Mouse (Mus musculus) heart, postnatal 36 days (tissue): ENCODE data around the gene Nr4a2. TPM values are rescaled to one million over a fixed set of nuclear protein-coding genes. Genes with fewer than 3 reads are reported as not detected.
A peak's percentile ranks its signal among the peaks of the same experiment; 100 is the strongest.

ENCODE experiments used
- DNase-seq, 2 experiments: peaks; one replicate each; pipeline ENCODE4 v3.0.0; 2021 to 2022
- intact Hi-C: fragments of 180-260 bp; cut with DNase I; formaldehyde crosslinking; loops from one replicate; pipeline ENCODE4 v1.15.1; 2025
- total RNA-seq, 2 experiments: library from RNA; stranded (reverse); gene quantifications; 2 replicates each; pipeline ENCODE4 v1.2.3; 2021

Nr4a2 gene
- total RNA-seq = 1 to 10 TPM; 1.2 to 4.5 TPM

- DNase-seq = peak; percentile 92 to 94
- intact Hi-C loops = loop anchor here (2.0 to 10.0 kb wide), 5 partner anchors 59 to 1009 kb away; partner anchors contain the start of gene Gpd2
These were observed at the start of gene Nr4a2 for GRCm38 (mm10) chr2:57123991-57124840. Gene Nr4a2, minus strand, starts transcription at chr2:57124003.

GRCm38 (mm10) chr2:57165416-57165815 is 41.6 kb upstream of the Nr4a2 start:
- intact Hi-C loops = no loop called here
- DNase-seq = no peak

DNA sequence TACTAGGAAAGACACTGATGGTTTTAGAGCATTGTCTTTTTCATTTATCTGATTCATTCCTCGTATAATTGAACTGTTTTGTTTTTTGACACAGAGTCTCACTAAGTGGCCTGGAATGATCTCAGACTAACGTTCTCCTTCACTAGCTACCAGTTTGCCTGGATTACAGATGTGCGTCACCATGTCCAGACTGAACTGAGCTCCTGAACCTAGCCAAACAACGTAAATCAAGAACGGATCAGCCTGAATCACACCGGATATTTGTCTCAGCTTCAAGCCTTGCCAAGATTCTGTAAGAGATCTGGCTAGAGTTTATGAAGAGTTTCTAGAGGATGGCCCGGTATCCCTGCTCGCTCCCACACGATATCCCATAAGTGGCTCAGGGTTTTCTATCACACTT is 33.0 kb upstream of the Nr4a2 start:
- intact Hi-C loops = no loop called here
- no peak for DNase-seq

DNA sequence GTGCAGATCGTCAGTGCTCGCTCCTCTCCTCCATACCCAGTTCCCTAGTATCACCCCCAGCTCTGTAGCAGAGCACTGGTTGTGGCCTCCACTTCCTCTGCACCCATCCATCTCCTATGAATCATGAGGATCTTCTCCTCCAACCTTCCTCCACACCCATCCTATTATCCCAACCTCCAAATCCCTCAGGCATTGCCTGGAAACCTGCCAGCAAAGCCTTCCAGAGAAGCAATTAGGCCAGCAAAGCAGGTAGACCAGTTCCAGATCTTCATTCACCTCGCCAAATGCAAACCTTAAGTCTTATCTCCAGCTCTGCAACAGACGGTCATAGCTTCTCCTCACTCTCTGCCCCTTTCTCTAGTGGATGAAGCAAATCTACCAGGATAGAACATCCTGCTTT is 26.0 kb upstream of the Nr4a2 start:
- intact Hi-C loops = no loop called here
- DNase-seq = no peak

DNA sequence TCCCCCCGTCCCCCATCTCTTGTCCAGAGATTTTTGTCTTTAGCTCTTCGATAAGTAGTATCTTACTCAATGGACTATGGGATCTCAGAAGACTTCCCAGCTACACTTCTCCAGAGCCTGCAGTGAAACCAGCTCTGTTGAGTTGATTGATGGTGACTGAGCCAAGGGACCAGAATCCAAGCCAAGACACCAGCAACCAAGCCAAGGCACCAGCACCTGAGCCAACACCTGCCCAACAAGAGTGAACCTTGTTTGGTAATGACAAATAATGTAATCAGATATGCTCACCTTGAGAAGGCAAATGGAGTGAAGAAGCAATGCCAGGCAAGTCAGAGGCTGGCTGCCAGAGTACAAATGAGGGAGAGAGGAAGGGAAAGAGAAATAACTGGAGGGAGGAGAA is 24.4 kb upstream of the Nr4a2 start:
- DNase-seq = no peak
- intact Hi-C loops = no loop called here

- intact Hi-C loops = no loop called here
- DNase-seq = no peak
These were observed 22.0 kb upstream of the Nr4a2 start for GRCm38 (mm10) chr2:57145646-57146421.

GRCm38 (mm10) chr2:57138594-57138993 is 14.8 kb upstream of the Nr4a2 start:
- no peak for DNase-seq
- intact Hi-C loops = no loop called here

GRCm38 (mm10) chr2:57127461-57127860 is 3.7 kb upstream of the Nr4a2 start:
- intact Hi-C loops = loop anchor here (10.0 kb wide), 1 partner anchor 1013 kb away; no protein-coding TSS in a partner anchor
- DNase-seq = no peak

DNA sequence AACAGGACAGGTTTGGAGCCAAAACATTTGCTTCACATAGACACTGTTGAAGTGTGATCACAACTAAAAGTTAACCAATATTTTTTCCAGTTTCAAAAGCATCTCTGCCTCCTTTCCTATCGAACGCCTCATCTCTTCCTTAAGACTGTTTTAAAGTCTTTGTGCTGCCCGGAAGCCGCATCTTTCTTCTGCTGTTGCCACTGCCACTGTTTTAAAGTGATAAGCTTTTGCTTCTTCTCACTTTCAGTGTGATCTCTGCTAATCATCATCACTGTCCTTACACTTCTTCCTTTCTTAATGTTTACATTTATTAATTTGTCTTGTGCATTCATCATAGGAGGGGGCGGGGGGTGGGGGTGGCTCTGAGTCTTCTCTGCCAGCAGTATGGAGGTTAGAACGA is 2.1 kb upstream of the Nr4a2 start:
- intact Hi-C loops = loop anchor here (2.0 to 10.0 kb wide), 3 partner anchors 57 to 1011 kb away; partner anchors contain the start of gene Gpd2
- no peak for DNase-seq

GRCm38 (mm10) chr2:57122986-57123980 is 520 bp downstream of the Nr4a2 start:
- intact Hi-C loops = loop anchor here (5.0 to 10.0 kb wide), 3 partner anchors 174 to 1008 kb away; no protein-coding TSS in a partner anchor
- peak; percentile 64 to 80 for DNase-seq

DNA sequence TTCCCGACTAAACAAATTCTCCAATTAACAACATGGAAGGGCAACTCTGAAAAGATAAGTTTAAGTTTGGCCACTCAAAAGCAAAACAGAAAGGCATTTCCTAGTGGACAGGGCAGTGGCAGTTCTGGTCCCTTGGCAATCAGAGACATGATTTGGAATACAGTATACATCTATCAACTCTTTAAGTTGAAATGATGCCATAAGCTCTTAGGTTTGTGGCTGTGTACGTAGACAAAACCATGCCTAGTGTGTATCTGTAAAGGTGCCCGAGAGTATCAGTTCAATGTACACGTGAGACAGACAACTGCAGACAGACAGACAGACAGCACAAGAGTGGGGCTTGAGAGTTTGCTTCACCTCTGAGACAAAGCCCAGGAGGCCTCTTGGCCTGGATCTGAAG is 2.7 kb downstream of the Nr4a2 start:
- intact Hi-C loops = loop anchor here (5.0 to 10.0 kb wide), 3 partner anchors 176 to 1006 kb away; no protein-coding TSS in a partner anchor

GRCm38 (mm10) chr2:57117201-57117951 is 6.4 kb downstream of the Nr4a2 start:
- intact Hi-C loops = loop anchor here (2.0 to 10.0 kb wide), 4 partner anchors 121 to 737 kb away; no protein-coding TSS in a partner anchor
- peak; percentile 60 to 68 for DNase-seq

More for the DNA sequence above, 2.7 kb downstream of the Nr4a2 start:
- DNase-seq = no peak

DNA sequence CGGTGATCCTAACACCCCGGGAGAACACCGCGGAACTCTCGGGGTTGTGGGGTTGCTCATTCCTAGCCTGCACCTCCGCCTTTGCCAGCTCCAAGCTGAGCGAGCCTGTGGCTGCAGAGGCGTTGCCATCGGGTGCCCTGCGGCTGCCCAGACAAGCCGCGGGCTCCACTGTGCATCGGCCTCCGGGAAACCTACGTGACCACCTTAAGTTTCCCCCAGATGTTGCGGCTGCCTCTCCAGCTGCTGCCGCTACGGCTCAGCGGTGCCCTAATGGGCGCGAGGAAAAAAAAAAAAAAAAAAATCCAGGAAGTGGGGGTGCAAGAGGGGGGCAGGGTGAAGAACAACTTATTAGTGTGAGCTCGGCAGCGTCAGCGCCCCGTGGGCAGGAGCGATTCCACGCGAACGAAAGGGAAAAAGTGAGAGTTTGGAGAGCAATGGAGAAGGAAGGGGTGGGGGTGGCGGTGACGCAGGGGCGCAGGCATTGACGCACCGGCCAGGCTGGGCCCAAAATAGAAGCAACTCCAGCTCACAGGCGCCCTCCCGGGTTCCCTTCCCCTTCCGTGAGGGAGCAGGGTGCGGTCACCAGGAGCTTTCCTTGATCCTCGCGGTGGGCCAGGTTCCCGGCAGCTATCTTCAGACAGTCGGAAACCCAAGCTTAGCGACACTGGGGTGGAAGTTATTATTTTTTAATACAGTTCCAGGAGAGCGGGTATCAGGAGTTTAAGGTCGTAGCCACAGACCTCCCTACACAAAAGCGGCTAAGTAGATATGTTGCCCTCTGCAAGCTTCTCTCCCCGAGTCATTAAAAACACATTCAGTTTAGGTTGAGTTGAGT is 7.2 kb downstream of the Nr4a2 start:
- peak; percentile 82 for DNase-seq
- intact Hi-C loops = loop anchor here (2.0 to 10.0 kb wide), 4 partner anchors 122 to 738 kb away; no protein-coding TSS in a partner anchor

DNA sequence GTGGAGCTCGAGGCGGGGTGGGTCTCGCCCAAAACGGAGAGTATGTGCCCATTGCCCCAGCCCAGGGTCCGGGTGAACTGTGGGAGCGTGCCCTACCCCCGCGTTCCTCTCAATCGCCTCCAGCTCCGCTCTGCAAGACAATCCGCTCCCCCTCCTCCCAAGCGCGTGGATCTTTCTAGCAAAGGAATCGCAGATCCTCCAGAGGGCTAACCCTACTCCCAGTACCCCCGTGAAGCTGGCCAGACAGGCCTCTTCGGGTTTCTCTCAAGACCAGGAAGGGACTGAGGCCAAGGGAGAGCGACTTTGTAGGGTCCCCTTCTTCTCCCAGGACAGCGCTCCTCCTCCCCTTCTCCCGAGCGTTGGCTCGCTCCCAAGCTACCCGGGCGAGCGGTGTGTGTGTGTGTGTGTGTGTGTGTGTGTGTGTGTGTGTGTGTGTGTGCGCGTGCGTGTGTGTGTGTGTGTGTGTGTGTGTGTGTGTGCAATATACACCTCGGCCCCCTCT is 7.9 kb downstream of the Nr4a2 start:
- intact Hi-C loops = loop anchor here (2.0 to 10.0 kb wide), 4 partner anchors 123 to 739 kb away; no protein-coding TSS in a partner anchor
- peak; percentile 63 to 75 for DNase-seq

DNA sequence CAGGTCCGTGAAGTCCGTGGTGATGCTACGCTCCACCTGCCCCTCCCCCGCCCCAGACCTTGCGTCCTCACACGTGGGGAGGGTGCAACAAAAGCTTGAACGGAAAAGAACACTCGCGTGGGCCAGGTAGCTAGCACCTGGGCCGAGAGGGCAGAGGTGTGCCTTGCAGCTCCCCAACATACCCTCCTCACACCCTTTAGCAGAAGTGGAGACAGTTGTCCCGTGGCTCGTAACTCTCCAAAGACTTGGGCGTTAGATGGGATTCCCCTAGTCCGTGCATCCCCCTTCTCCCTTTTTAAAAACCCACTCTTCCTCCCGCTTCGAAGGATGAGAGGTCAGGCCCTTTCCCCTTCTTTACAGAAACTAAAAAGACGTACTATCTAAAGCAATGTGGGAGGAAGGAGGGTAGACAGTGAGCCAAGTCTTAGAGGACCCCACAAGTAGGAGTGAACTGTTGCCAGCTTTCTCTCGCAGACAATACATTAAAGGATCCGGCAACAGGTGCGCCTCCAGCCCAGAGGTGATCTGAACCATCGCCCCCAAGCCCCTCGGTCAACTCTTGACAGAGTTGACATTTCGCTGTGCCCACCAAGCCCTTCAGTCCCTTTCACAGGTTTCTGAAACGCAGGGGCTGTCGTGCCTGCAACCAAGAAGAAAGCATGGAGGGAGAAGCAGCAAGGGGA is 8.5 kb downstream of the Nr4a2 start:
- peak in 1 of 2 experiments; percentile 17 for DNase-seq

DNA sequence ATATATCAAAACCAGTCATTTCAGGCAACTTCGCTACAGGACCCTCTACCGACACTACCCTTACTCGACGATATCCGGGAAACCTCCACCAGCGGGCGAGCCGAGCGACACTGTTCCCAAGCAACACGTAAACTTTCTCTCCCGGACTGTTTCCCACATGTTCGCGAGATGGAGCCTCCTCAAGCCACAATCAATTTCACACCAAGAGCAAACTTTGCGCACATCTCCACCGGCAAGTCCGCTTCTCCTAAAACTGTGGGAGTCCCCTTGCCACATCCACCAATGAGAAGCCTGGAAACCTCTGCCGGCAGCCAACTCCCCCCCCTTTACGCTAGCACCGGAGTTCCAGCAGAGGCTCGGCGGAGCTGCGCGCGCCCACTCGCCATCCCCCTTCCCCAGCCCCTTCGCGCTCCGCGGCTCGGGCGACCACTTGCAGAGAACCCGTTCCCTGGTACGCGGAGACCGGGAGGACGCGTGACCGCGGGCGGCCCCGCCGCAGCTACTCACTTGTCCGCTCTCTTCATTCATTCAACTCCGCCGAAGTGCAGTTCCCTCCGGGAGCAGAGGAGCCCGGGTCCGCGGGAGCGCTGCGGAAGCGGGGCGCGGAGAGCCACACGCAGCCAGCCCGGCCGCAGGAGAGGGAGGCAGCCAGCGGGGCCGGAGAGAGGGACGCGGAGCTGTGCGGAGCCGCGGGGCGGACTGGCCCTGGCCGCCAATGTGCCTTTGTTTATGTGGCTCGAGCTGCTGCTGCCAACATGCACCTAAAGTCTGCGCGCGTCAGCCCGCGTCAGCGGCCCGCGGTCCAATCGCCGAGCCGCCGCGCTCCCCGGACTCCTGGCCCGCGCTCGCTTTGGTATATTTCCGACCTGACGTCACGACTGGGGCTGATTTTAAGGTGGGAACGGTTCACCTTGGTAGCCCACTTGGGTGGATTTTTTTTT is 9.3 kb downstream of the Nr4a2 start:
- intact Hi-C loops = loop anchor here (5.0 to 10.0 kb wide), 3 partner anchors 203 to 740 kb away; no protein-coding TSS in a partner anchor
- DNase-seq = peak; percentile 80 to 83

More for the DNA sequence above, 8.5 kb downstream of the Nr4a2 start:
- intact Hi-C loops = loop anchor here (5.0 to 10.0 kb wide), 3 partner anchors 202 to 739 kb away; no protein-coding TSS in a partner anchor
